Mouse (Mus musculus) spleen, postnatal 10 days (tissue): Measurements from ENCODE around the gene Crybg2.

ENCODE experiments used
- DNase-seq, 2 experiments: peaks; one replicate each; pipeline ENCODE4 v3.0.0; 2021 to 2022; ENCODE audit warnings: low spot score in 2 of 2

The Crybg2 gene

GRCm38 (mm10) chr4:134060135-134060865 lies at the start of gene Crybg2:
TSS of gene Crybg2 (plus strand) at chr4:134060815.
- no peak for DNase-seq

GRCm38 (mm10) chr4:134011450-134012414 lies 48.9 kb upstream of the Crybg2 start:
- no peak for DNase-seq

GRCm38 (mm10) chr4:134012858-134013528 lies 47.6 kb upstream of the Crybg2 start:
- DNase-seq: peak in 1 of 2 experiments; percentile 50

GRCm38 (mm10) chr4:134016208-134016607 lies 44.4 kb upstream of the Crybg2 start:
- no peak for DNase-seq

- no peak for DNase-seq
Observed at GRCm38 (mm10) chr4:134016767-134017166, 43.8 kb upstream of the Crybg2 start.

- DNase-seq: no peak
Observed at GRCm38 (mm10) chr4:134017201-134017865, 43.3 kb upstream of the Crybg2 start.

- no peak for DNase-seq
Observed at GRCm38 (mm10) chr4:134018038-134018778, 42.4 kb upstream of the Crybg2 start.

GRCm38 (mm10) chr4:134018779-134019145 lies 41.9 kb upstream of the Crybg2 start, which contains the start of gene Lin28a:
TSS of gene Lin28a (minus strand) at chr4:134018841.
- DNase-seq: no peak

GRCm38 (mm10) chr4:134019210-134019609 lies 41.4 kb upstream of the Crybg2 start:
- DNase-seq: no peak

- no peak for DNase-seq
Observed at GRCm38 (mm10) chr4:134019641-134020351, 40.8 kb upstream of the Crybg2 start.

- peak; percentile 61 to 75 for DNase-seq
Observed at GRCm38 (mm10) chr4:134020621-134021020, 40.0 kb upstream of the Crybg2 start.

GRCm38 (mm10) chr4:134025802-134026201 lies 34.8 kb upstream of the Crybg2 start:
- DNase-seq: no peak

GRCm38 (mm10) chr4:134035953-134036352 lies 24.7 kb upstream of the Crybg2 start:
- peak; percentile 67 to 86 for DNase-seq

- no peak for DNase-seq
Observed at GRCm38 (mm10) chr4:134041317-134042123, 19.1 kb upstream of the Crybg2 start.

- DNase-seq: no peak
Observed at GRCm38 (mm10) chr4:134043041-134043440, 17.6 kb upstream of the Crybg2 start.

- no peak for DNase-seq
Observed at GRCm38 (mm10) chr4:134047648-134048047, 13.0 kb upstream of the Crybg2 start.

- DNase-seq: no peak
Observed at GRCm38 (mm10) chr4:134051912-134052311, 8.7 kb upstream of the Crybg2 start.

- no peak for DNase-seq
Observed at GRCm38 (mm10) chr4:134052560-134052959, 8.1 kb upstream of the Crybg2 start.

GRCm38 (mm10) chr4:134053538-134053937 lies 7.1 kb upstream of the Crybg2 start, which contains the start of gene Zfp683:
TSS of gene Zfp683 (plus strand) at chr4:134053838.
- no peak for DNase-seq
